Mouse (Mus musculus): ENCODE results near the gene Ddx54. TPM values are rescaled to one million over a fixed set of nuclear protein-coding genes. Genes with fewer than 3 reads are reported as not detected.

Ddx54 gene
- polyA plus RNA-seq, 1 experiment from 2014 or later = 22.5 TPM

- Histone ChIP-seq H3K27ac (replicated peaks) (no peak overlapping the region), H3K4me3 (ENCODE audit: low read depth, low read length) (no peak overlapping the region), H3K9ac (ENCODE audit: low read length) (no peak overlapping the region), H3K27me3 (ENCODE audit: control insufficient read depth, insufficient read depth, low read length) (no peaks in the 10 kb centered on the region), H3K4me1 (replicated peaks; ENCODE audit: control insufficient read depth, insufficient read depth) (peaks cover 2% of the 10 kb centered on the region; the same call in 1 of the 2 replicates), H3K36me3 (ENCODE audit: control insufficient read depth, insufficient read depth, low read length) (no peaks in the 10 kb centered on the region), H3K4me2 (replicated peaks; ENCODE audit: low read depth) (no peak overlapping the region), H3K9me3 (ENCODE audit: control insufficient read depth, low read length) (no peaks in the 10 kb centered on the region)
- DNase-seq (ENCODE audit: low spot score) (peak; percentile 52), ATAC-seq (ENCODE audit: low FRiP score, low TSS enrichment) (no peak)
- no peak for TF ChIP-seq EP300 (optimal IDR thresholded peaks at IDR 0.05)
- TF ChIP-seq CTCF (IDR thresholded peaks at IDR 0.05; ENCODE audit: low read depth) = peak; percentile 69
- WGBS = 65% methylated on average over 16 of the region's 16 CpGs
Measured at GRCm38 (mm10) chr5:120590356-120591010, 22.1 kb upstream of the Ddx54 start.

GRCm38 (mm10) chr5:120592141-120592540 lies 20.4 kb upstream of the Ddx54 start:
- no peaks in the 10 kb centered on the region for H3K36me3 ChIP-seq (ENCODE audit: control insufficient read depth, insufficient read depth, low read length)
- H3K9me3 ChIP-seq (ENCODE audit: control insufficient read depth, low read length) = no peaks in the 10 kb centered on the region
- no peaks in the 10 kb centered on the region for H3K27me3 ChIP-seq (ENCODE audit: control insufficient read depth, insufficient read depth, low read length)
- no peak overlapping the region for H3K9ac ChIP-seq (ENCODE audit: low read length)
- DNase-seq (ENCODE audit: low spot score) (peak; percentile 19), ATAC-seq (ENCODE audit: low FRiP score, low TSS enrichment) (no peak)
- H3K27ac ChIP-seq (replicated peaks) = no peak overlapping the region
- no peak overlapping the region for H3K4me2 ChIP-seq (replicated peaks; ENCODE audit: low read depth)
- no peak overlapping the region for H3K4me3 ChIP-seq (ENCODE audit: low read depth, low read length)
- TF ChIP-seq CTCF (IDR thresholded peaks at IDR 0.05; ENCODE audit: low read depth) (peak; percentile 58), EP300 (optimal IDR thresholded peaks at IDR 0.05) (no peak)
- WGBS = 68% methylated on average over 7 of the region's 7 CpGs
- peaks cover 2% of the 10 kb centered on the region; the same call in 1 of the 2 replicates for H3K4me1 ChIP-seq (replicated peaks; ENCODE audit: control insufficient read depth, insufficient read depth)

GRCm38 (mm10) chr5:120594485-120594884 lies 18.1 kb upstream of the Ddx54 start:
- no peak overlapping the region for H3K27ac ChIP-seq (replicated peaks)
- H3K4me3 ChIP-seq (ENCODE audit: low read depth, low read length) = no peak overlapping the region
- no peaks in the 10 kb centered on the region for H3K36me3 ChIP-seq (ENCODE audit: control insufficient read depth, insufficient read depth, low read length)
- 83% methylated on average over 6 of the region's 6 CpGs for WGBS
- no peak overlapping the region for H3K9ac ChIP-seq (ENCODE audit: low read length)
- no peak for TF ChIP-seq CTCF (IDR thresholded peaks at IDR 0.05; ENCODE audit: low read depth)
- H3K27me3 ChIP-seq (ENCODE audit: control insufficient read depth, insufficient read depth, low read length) = no peaks in the 10 kb centered on the region
- DNase-seq (ENCODE audit: low spot score) (no peak), ATAC-seq (ENCODE audit: low FRiP score, low TSS enrichment) (no peak)
- H3K4me1 ChIP-seq (replicated peaks; ENCODE audit: control insufficient read depth, insufficient read depth) = no peaks in the 10 kb centered on the region
- H3K9me3 ChIP-seq (ENCODE audit: control insufficient read depth, low read length) = no peaks in the 10 kb centered on the region
- no peak overlapping the region for H3K4me2 ChIP-seq (replicated peaks; ENCODE audit: low read depth)

- H3K27me3 ChIP-seq (ENCODE audit: control insufficient read depth, insufficient read depth, low read length) = no peaks in the 10 kb centered on the region
- ATAC-seq (ENCODE audit: low FRiP score, low TSS enrichment) = no peak
- H3K4me3 ChIP-seq (ENCODE audit: low read depth, low read length) = no peak overlapping the region
- WGBS = 81% methylated on average over 6 of the region's 6 CpGs
- no peaks in the 10 kb centered on the region for H3K36me3 ChIP-seq (ENCODE audit: control insufficient read depth, insufficient read depth, low read length)
- H3K27ac ChIP-seq (replicated peaks) = no peak overlapping the region
- no peaks in the 10 kb centered on the region for H3K4me1 ChIP-seq (replicated peaks; ENCODE audit: control insufficient read depth, insufficient read depth)
- H3K9me3 ChIP-seq (ENCODE audit: control insufficient read depth, low read length) = no peaks in the 10 kb centered on the region
- no peak for DNase-seq (ENCODE audit: low spot score)
- TF ChIP-seq EP300 (optimal IDR thresholded peaks at IDR 0.05) = no peak
- TF ChIP-seq CTCF (IDR thresholded peaks at IDR 0.05; ENCODE audit: low read depth) = no peak
- H3K9ac ChIP-seq (ENCODE audit: low read length) = no peak overlapping the region
- no peak overlapping the region for H3K4me2 ChIP-seq (replicated peaks; ENCODE audit: low read depth)
Measured at GRCm38 (mm10) chr5:120599625-120600024, 12.9 kb upstream of the Ddx54 start.

- Histone ChIP-seq H3K4me2 (replicated peaks; ENCODE audit: low read depth) (no peak overlapping the region), H3K27me3 (ENCODE audit: control insufficient read depth, insufficient read depth, low read length) (no peaks in the 10 kb centered on the region), H3K36me3 (ENCODE audit: control insufficient read depth, insufficient read depth, low read length) (no peaks in the 10 kb centered on the region), H3K27ac (replicated peaks) (no peak overlapping the region), H3K4me1 (replicated peaks; ENCODE audit: control insufficient read depth, insufficient read depth) (no peaks in the 10 kb centered on the region), H3K9ac (ENCODE audit: low read length) (no peak overlapping the region), H3K4me3 (ENCODE audit: low read depth, low read length) (no peak overlapping the region), H3K9me3 (ENCODE audit: control insufficient read depth, low read length) (no peaks in the 10 kb centered on the region)
- TF ChIP-seq CTCF (IDR thresholded peaks at IDR 0.05; ENCODE audit: low read depth) = peak; percentile 71
- no peak for TF ChIP-seq EP300 (optimal IDR thresholded peaks at IDR 0.05)
- no peak for ATAC-seq (ENCODE audit: low FRiP score, low TSS enrichment)
- WGBS = 48% methylated on average over 11 of the region's 11 CpGs
- peak; percentile 40 for DNase-seq (ENCODE audit: low spot score)
Measured at GRCm38 (mm10) chr5:120600946-120601668, 11.4 kb upstream of the Ddx54 start.

GRCm38 (mm10) chr5:120602210-120602609 lies 10.3 kb upstream of the Ddx54 start:
- Histone ChIP-seq H3K9me3 (ENCODE audit: control insufficient read depth, low read length) (no peaks in the 10 kb centered on the region), H3K9ac (ENCODE audit: low read length) (no peak overlapping the region), H3K27me3 (ENCODE audit: control insufficient read depth, insufficient read depth, low read length) (no peaks in the 10 kb centered on the region), H3K4me2 (replicated peaks; ENCODE audit: low read depth) (no peak overlapping the region), H3K27ac (replicated peaks) (no peak overlapping the region), H3K36me3 (ENCODE audit: control insufficient read depth, insufficient read depth, low read length) (no peaks in the 10 kb centered on the region), H3K4me1 (replicated peaks; ENCODE audit: control insufficient read depth, insufficient read depth) (no peaks in the 10 kb centered on the region), H3K4me3 (ENCODE audit: low read depth, low read length) (no peak overlapping the region)
- ATAC-seq (ENCODE audit: low FRiP score, low TSS enrichment) = no peak
- no peak for DNase-seq (ENCODE audit: low spot score)
- WGBS = 93% methylated on average over 12 of the region's 12 CpGs
- no peak for TF ChIP-seq EP300 (optimal IDR thresholded peaks at IDR 0.05)
- no peak for TF ChIP-seq CTCF (IDR thresholded peaks at IDR 0.05; ENCODE audit: low read depth)
